Mouse (Mus musculus) hindbrain, embryonic 12.5 days (tissue): ENCODE measurements at regions not wholly inside any gene's neighbourhood (a gene's known extent, or its start where the extent isn't known, plus 50 kb on each side); places are given as distances from the start of the nearest gene placed in this dataset.

Source experiments
- ATAC-seq: fragments of 200-750 bp; cut with Nextera tagmentation; 2 replicates; pipeline ENCODE4 v1.8.0; 2017; ENCODE audit warnings: moderate TSS enrichment; ENCODE audit not compliant: low FRiP score
- H3K27ac ChIP-seq: fragments of 300-500 bp; sonication (generic); 2 replicates; pipeline ENCODE4 v1.5.1; 2016; ENCODE audit warnings: mild to moderate bottlenecking
- H3K27me3 ChIP-seq: fragments of 300-500 bp; sonication (generic); 2 replicates; pipeline ENCODE4 v1.6.1; 2016; ENCODE audit warnings: mild to moderate bottlenecking
- H3K36me3 ChIP-seq: fragments of 300-500 bp; sonication (generic); 2 replicates; pipeline ENCODE4 v1.6.1; 2016; ENCODE audit warnings: mild to moderate bottlenecking
- H3K4me1 ChIP-seq: fragments of 300-500 bp; sonication (generic); 2 replicates; pipeline ENCODE4 v1.6.1; 2016
- H3K4me2 ChIP-seq: fragments of 300-500 bp; sonication (generic); replicated peaks from 2 replicates; pipeline ENCODE4 v1.6.1; 2016; ENCODE audit warnings: mild to moderate bottlenecking
- H3K4me3 ChIP-seq: fragments of 300-500 bp; sonication (generic); 2 replicates; pipeline ENCODE4 v1.5.1; 2016; ENCODE audit warnings: mild to moderate bottlenecking
- H3K9ac ChIP-seq: fragments of 300-500 bp; sonication (generic); 2 replicates; pipeline ENCODE4 v1.6.1; 2016; ENCODE audit warnings: mild to moderate bottlenecking, moderate library complexity
- H3K9me3 ChIP-seq: fragments of 300-500 bp; sonication (generic); replicated peaks from 2 replicates; pipeline ENCODE4 v1.6.1; 2016; ENCODE audit warnings: mild to moderate bottlenecking
- WGBS: fragments of 180-500 bp; shearing (Covaris S2); methylation state at CpG from one replicate; pipeline ENCODE4 v1.1.7; 2016; 5-methylcytosine and 5-hydroxymethylcytosine counted together

- Histone ChIP-seq H3K27me3 (no peaks in the 10 kb centered on the region), H3K4me3 (no peak overlapping the region), H3K4me2 (no peak overlapping the region), H3K4me1 (no peaks in the 10 kb centered on the region), H3K27ac (no peak overlapping the region), H3K9me3 (no peaks in the 10 kb centered on the region), H3K36me3 (no peaks in the 10 kb centered on the region), H3K9ac (no peak overlapping the region)
- no peak for ATAC-seq
- WGBS, result 67% methylated on average over 1 of the region's 1 CpGs
These were observed 343.6 kb downstream of the Nuf2 start for GRCm38 (mm10) chr1:169187658-169188057.

GRCm38 (mm10) chr1:169170405-169170804 lies 360.9 kb downstream of the Nuf2 start:
- Histone ChIP-seq H3K9me3 (no peaks in the 10 kb centered on the region), H3K9ac (no peak overlapping the region), H3K27ac (no peak overlapping the region), H3K4me2 (no peak overlapping the region), H3K4me1 (no peaks in the 10 kb centered on the region), H3K4me3 (no peak overlapping the region), H3K36me3 (no peaks in the 10 kb centered on the region), H3K27me3 (no peaks in the 10 kb centered on the region)
- WGBS, result 92% methylated on average over 2 of the region's 2 CpGs
- no peak for ATAC-seq

- Histone ChIP-seq H3K4me3 (no peak overlapping the region), H3K9ac (no peak overlapping the region), H3K4me2 (no peak overlapping the region), H3K36me3 (no peaks in the 10 kb centered on the region), H3K9me3 (no peaks in the 10 kb centered on the region), H3K4me1 (no peaks in the 10 kb centered on the region), H3K27ac (no peak overlapping the region), H3K27me3 (no peaks in the 10 kb centered on the region)
- WGBS, result 90% methylated on average over 4 of the region's 4 CpGs
- ATAC-seq, result no peak
These were observed 363.2 kb downstream of the Nuf2 start for GRCm38 (mm10) chr1:169168033-169168432.

- no peak overlapping the region for H3K4me3 ChIP-seq
- WGBS, result 84% methylated on average over 5 of the region's 5 CpGs
- H3K27ac ChIP-seq, result no peak overlapping the region
- H3K27me3 ChIP-seq, result no peaks in the 10 kb centered on the region
- no peaks in the 10 kb centered on the region for H3K36me3 ChIP-seq
- ATAC-seq, result no peak
- no peak overlapping the region for H3K9ac ChIP-seq
- H3K4me1 ChIP-seq, result no peaks in the 10 kb centered on the region
- H3K4me2 ChIP-seq, result no peak overlapping the region
- no peaks in the 10 kb centered on the region for H3K9me3 ChIP-seq
These were observed 365.0 kb downstream of the Nuf2 start for GRCm38 (mm10) chr1:169166041-169166850.

DNA sequence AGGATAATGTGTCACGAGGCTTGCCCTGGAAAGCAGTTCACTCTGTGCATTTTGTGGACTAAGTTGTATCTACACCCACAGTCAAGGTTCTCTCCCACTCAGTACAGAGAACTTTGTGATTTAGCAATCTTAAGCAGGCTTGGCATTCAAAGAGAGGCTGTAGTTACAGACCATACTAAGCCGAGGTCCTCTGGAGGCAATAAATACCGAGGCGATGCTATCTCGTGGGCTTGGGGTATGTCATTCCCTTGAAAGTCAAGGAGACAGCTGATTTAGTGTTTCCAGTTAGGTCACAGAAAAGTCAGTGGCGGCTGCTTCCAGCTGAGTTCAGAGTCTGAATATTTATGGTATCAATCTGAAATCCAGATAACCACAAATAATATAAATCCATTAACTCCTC lies 370.4 kb downstream of the Nuf2 start:
- no peak overlapping the region for H3K27ac ChIP-seq
- H3K27me3 ChIP-seq, result no peaks in the 10 kb centered on the region
- H3K9me3 ChIP-seq, result no peaks in the 10 kb centered on the region
- ATAC-seq, result no peak
- no peaks in the 10 kb centered on the region for H3K4me1 ChIP-seq
- no peaks in the 10 kb centered on the region for H3K36me3 ChIP-seq
- H3K4me3 ChIP-seq, result no peak overlapping the region
- 88% methylated on average over 6 of the region's 6 CpGs for WGBS
- no peak overlapping the region for H3K9ac ChIP-seq
- H3K4me2 ChIP-seq, result no peak overlapping the region

GRCm38 (mm10) chr1:169160220-169160619 lies 371.0 kb downstream of the Nuf2 start:
- no peak overlapping the region for H3K27ac ChIP-seq
- no peak for ATAC-seq
- H3K27me3 ChIP-seq, result no peaks in the 10 kb centered on the region
- H3K9ac ChIP-seq, result no peak overlapping the region
- H3K9me3 ChIP-seq, result no peaks in the 10 kb centered on the region
- no peaks in the 10 kb centered on the region for H3K36me3 ChIP-seq
- H3K4me2 ChIP-seq, result no peak overlapping the region
- H3K4me1 ChIP-seq, result no peaks in the 10 kb centered on the region
- WGBS, result 91% methylated on average over 1 of the region's 1 CpGs
- no peak overlapping the region for H3K4me3 ChIP-seq

DNA sequence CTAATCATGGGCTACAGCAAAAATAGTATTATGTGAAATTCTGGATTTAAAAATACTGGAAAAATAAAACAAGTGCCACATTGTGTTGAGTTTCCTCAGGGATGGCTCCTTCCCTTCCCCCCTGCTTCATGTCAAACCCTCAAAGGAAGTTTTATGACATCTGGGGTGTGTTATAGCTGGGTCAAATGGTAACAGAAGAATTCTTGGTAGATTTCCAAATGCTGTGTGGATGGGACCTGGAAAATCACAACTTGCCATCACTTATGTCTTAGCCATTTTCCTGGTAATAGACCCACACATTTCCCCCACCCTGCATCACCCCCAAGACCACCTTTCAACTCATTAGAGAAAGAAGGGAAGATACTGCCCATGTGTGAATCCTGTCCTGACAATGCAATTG lies 371.5 kb downstream of the Nuf2 start:
- H3K9me3 ChIP-seq, result no peaks in the 10 kb centered on the region
- no peaks in the 10 kb centered on the region for H3K36me3 ChIP-seq
- H3K4me1 ChIP-seq, result no peaks in the 10 kb centered on the region
- H3K27ac ChIP-seq, result no peak overlapping the region
- H3K4me3 ChIP-seq, result no peak overlapping the region
- no peak overlapping the region for H3K9ac ChIP-seq
- H3K4me2 ChIP-seq, result no peak overlapping the region
- H3K27me3 ChIP-seq, result no peaks in the 10 kb centered on the region
- ATAC-seq, result no peak

GRCm38 (mm10) chr1:169157496-169157895 lies 373.8 kb downstream of the Nuf2 start:
- H3K4me2 ChIP-seq, result no peak overlapping the region
- 88% methylated on average over 3 of the region's 3 CpGs for WGBS
- H3K27me3 ChIP-seq, result no peaks in the 10 kb centered on the region
- no peaks in the 10 kb centered on the region for H3K36me3 ChIP-seq
- no peak overlapping the region for H3K27ac ChIP-seq
- H3K9me3 ChIP-seq, result no peaks in the 10 kb centered on the region
- H3K4me3 ChIP-seq, result no peak overlapping the region
- no peak overlapping the region for H3K9ac ChIP-seq
- no peaks in the 10 kb centered on the region for H3K4me1 ChIP-seq
- ATAC-seq, result no peak

DNA sequence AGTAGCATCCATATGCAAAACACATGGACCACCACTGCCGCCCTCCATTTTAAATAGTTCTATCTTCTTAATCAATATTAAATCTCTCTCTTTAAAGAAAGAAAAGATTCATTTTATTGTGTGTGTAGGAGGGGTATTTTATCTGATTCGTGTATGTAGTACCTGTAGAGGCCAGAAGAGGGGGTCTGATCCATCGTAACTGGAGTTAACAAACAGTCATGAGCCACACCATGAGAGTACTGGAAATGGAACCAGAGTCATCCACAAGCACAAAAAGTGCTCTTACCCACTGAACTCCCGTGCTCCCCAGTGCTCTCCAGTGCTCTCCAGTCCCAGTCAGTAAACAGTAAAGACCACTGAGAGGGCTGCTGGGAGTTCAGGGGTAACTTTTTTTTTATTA lies 374.4 kb downstream of the Nuf2 start:
- H3K36me3 ChIP-seq, result no peaks in the 10 kb centered on the region
- H3K27ac ChIP-seq, result no peak overlapping the region
- no peak overlapping the region for H3K9ac ChIP-seq
- no peaks in the 10 kb centered on the region for H3K9me3 ChIP-seq
- no peak overlapping the region for H3K4me2 ChIP-seq
- WGBS, result 88% methylated on average over 4 of the region's 4 CpGs
- H3K4me1 ChIP-seq, result no peaks in the 10 kb centered on the region
- no peak overlapping the region for H3K4me3 ChIP-seq
- no peaks in the 10 kb centered on the region for H3K27me3 ChIP-seq
- ATAC-seq, result no peak

DNA sequence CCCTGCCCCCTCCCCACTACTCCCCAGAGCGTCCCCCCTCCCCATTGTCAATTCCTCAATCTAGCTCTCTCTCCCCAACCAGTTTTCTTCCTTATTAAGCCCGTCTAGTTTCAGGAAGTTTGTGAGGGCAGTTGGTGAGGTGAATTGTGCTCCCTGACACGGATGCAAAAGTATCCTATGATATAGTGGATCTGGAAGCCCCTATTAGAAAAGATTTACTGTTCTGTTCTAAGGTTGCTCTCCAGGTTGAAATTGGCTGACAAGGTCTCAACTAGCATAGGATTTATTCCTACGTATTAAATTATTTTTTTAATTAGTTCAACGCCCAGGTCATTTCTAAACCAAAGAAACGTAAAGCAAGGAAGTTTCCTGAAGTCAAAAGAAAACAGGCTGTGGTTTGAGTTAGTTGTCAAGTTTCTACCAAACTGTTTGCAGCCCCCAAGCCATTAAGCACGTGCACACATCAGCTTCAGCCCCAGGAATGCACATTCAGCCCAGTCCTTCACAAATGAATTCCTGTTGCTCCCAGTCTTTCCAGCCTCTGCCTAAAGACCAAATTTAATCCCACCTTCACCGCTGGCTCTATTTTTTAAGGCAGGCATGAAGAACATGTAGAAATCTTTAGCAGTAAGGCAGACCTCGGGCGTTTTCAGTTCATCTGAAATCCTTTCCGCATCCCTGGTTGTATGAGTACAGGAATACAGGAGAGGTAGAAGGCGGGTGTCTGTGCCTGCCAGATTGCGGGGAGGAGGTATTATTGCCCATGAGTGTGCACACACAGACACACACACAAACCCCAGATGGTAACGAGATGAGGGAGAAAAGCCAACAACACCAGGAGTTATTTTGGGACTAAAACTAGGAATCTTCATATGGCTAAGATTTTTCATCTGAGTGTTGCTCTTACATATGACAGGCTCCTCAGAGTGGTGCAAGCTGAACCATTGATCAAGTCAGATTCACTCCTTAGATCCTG lies 375.5 kb downstream of the Nuf2 start:
- ATAC-seq, result no peak
- WGBS, result 80% methylated on average over 14 of the region's 14 CpGs

DNA sequence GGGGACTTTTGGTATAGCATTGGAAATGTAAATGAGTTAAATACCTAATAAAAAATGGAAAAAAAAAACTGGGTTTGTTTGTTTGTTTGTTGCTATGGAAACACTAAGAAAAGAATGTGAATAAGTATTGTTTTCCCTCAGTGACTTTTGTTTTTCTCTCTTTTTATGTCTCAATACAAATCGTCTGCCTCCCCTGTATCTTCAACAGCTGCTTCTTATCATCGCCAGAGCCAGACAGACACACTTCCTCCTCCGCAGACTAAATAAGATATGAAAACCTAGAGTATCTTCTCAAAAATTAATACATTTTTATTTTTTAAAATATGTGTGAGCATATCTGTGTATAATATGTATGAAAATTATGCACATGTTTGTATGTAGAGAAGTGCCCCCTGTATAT lies 389.0 kb downstream of the Nuf2 start:
- H3K9ac ChIP-seq, result no peak overlapping the region
- H3K27ac ChIP-seq, result no peak overlapping the region
- no peaks in the 10 kb centered on the region for H3K27me3 ChIP-seq
- ATAC-seq, result no peak
- H3K4me2 ChIP-seq, result no peak overlapping the region
- H3K9me3 ChIP-seq, result no peaks in the 10 kb centered on the region
- no peaks in the 10 kb centered on the region for H3K36me3 ChIP-seq
- WGBS, result 63% methylated on average over 3 of the region's 3 CpGs
- peaks cover 7% of the 10 kb centered on the region; the same call in 1 of the 2 replicates for H3K4me1 ChIP-seq
- no peak overlapping the region for H3K4me3 ChIP-seq

More for the DNA sequence above, 375.5 kb downstream of the Nuf2 start:
- Histone ChIP-seq H3K9ac (no peak overlapping the region), H3K4me1 (no peaks in the 10 kb centered on the region), H3K27me3 (no peaks in the 10 kb centered on the region), H3K36me3 (no peaks in the 10 kb centered on the region), H3K4me2 (no peak overlapping the region), H3K4me3 (no peak overlapping the region), H3K9me3 (no peaks in the 10 kb centered on the region), H3K27ac (no peak overlapping the region)

- H3K4me3 ChIP-seq, result no peak overlapping the region
- H3K4me2 ChIP-seq, result no peak overlapping the region
- H3K4me1 ChIP-seq, result peaks cover 7% of the 10 kb centered on the region; the same call in 1 of the 2 replicates
- no peaks in the 10 kb centered on the region for H3K36me3 ChIP-seq
- WGBS, result 33% methylated on average over 3 of the region's 3 CpGs
- H3K27me3 ChIP-seq, result no peaks in the 10 kb centered on the region
- ATAC-seq, result 0 out of 2 replicates have a peak, but pooled peaks have one; percentile 53
- no peak overlapping the region for H3K27ac ChIP-seq
- H3K9ac ChIP-seq, result no peak overlapping the region
- H3K9me3 ChIP-seq, result no peaks in the 10 kb centered on the region
These were observed 391.2 kb downstream of the Nuf2 start for GRCm38 (mm10) chr1:169140056-169140455.
